Mouse (Mus musculus): Measurements from ENCODE around the gene Smap2. TPM values are rescaled to one million over a fixed set of nuclear protein-coding genes. Genes with fewer than 3 reads are reported as not detected.
A peak's percentile ranks its signal among the peaks of the same experiment; 100 is the strongest.

Smap2 gene
- polyA plus RNA-seq, 1 experiment from 2014 or later: 15.2 TPM

GRCm38 (mm10) chr4:120924554-120925299 lies 92.3 kb downstream of the Smap2 start, which contains the start of gene Exo5:
TSS of gene Exo5 (minus strand) at chr4:120925017.
- H3K27ac ChIP-seq (ENCODE audit: low read length): peak within 1 kb of the TSS; percentile 85
- 0 out of 2 replicates have a peak, but pooled peaks cover 4% of the 10 kb centered on the region for H3K4me1 ChIP-seq (ENCODE audit: control insufficient read depth, insufficient read depth, low read length)
- H3K36me3 ChIP-seq (ENCODE audit: control insufficient read depth, insufficient read depth, low read length): peaks cover 19% of the 10 kb centered on the region
- peak within 1 kb of the TSS; percentile 72 for H3K9ac ChIP-seq (replicated peaks; ENCODE audit: low read depth, low read length)
- ATAC-seq (ENCODE audit: insufficient number of reproducible peaks, insufficient read depth, low FRiP score, low read depth): peak; percentile 99
- H3K4me2 ChIP-seq (replicated peaks; ENCODE audit: low read depth, low read length): peak within 1 kb of the TSS; percentile 54
- H3K9me3 ChIP-seq (ENCODE audit: control insufficient read depth, low read depth, low read length): peaks cover 6% of the 10 kb centered on the region; the same call in 1 of the 2 replicates
- WGBS: under 1% methylated on average over 33 of the region's 33 CpGs
- H3K27me3 ChIP-seq (ENCODE audit: control insufficient read depth, insufficient read depth, low read length): no peaks in the 10 kb centered on the region
- peak within 1 kb of the TSS; percentile 73 for H3K4me3 ChIP-seq (ENCODE audit: low read depth, low read length)

GRCm38 (mm10) chr4:120921461-120921860 lies 95.6 kb downstream of the Smap2 start:
- 92% methylated on average over 8 of the region's 8 CpGs for WGBS
- H3K27ac ChIP-seq (ENCODE audit: low read length): no peak overlapping the region
- H3K4me3 ChIP-seq (ENCODE audit: low read depth, low read length): no peak overlapping the region
- no peak overlapping the region for H3K9ac ChIP-seq (replicated peaks; ENCODE audit: low read depth, low read length)
- H3K27me3 ChIP-seq (ENCODE audit: control insufficient read depth, insufficient read depth, low read length): no peaks in the 10 kb centered on the region
- H3K4me2 ChIP-seq (replicated peaks; ENCODE audit: low read depth, low read length): no peak overlapping the region
- no peak for ATAC-seq (ENCODE audit: insufficient number of reproducible peaks, insufficient read depth, low FRiP score, low read depth)
- peaks cover 6% of the 10 kb centered on the region; the same call in 1 of the 2 replicates for H3K9me3 ChIP-seq (ENCODE audit: control insufficient read depth, low read depth, low read length)
- peaks cover 19% of the 10 kb centered on the region for H3K36me3 ChIP-seq (ENCODE audit: control insufficient read depth, insufficient read depth, low read length)
- H3K4me1 ChIP-seq (ENCODE audit: control insufficient read depth, insufficient read depth, low read length): 0 out of 2 replicates have a peak, but pooled peaks cover 4% of the 10 kb centered on the region

Small RNAs within 50 kb of the gene (microRNA-seq; reads per million reads assigned to microRNA genes)
- gene Mir7015: not detected

Other genes with a start within 250 kb of the Smap2 start
- 102 and 108 TPM in 2 replicates for gene Nfyc, start 185.7 kb downstream of the Smap2 start, polyA plus RNA-seq (2014; fragmentation: Nextera tagmentation; extraction: Ambion mirVana)
- gene Rims3, start 162.4 kb downstream of the Smap2 start, polyA plus RNA-seq (2014; fragmentation: Nextera tagmentation; extraction: Ambion mirVana): 0.88 and 1.7 TPM in 2 replicates
- gene Exo5, start 92.2 kb downstream of the Smap2 start, polyA plus RNA-seq (2014; fragmentation: Nextera tagmentation; extraction: Ambion mirVana): 23.5 and 25.2 TPM in 2 replicates
- gene Zfp69, start 65.5 kb downstream of the Smap2 start, polyA plus RNA-seq (2014; fragmentation: Nextera tagmentation; extraction: Ambion mirVana): 6.4 and 6.5 TPM in 2 replicates
- gene Col9a2, start 22.1 kb upstream of the Smap2 start, polyA plus RNA-seq (2014; fragmentation: Nextera tagmentation; extraction: Ambion mirVana): 8.1 and 9.9 TPM in 2 replicates
- gene Zmpste24, start 81.0 kb upstream of the Smap2 start, polyA plus RNA-seq (2014; fragmentation: Nextera tagmentation; extraction: Ambion mirVana): 25.2 and 26.2 TPM in 2 replicates
- not detected in 2 replicates for gene Tmco2, start 92.0 kb upstream of the Smap2 start, polyA plus RNA-seq (2014; fragmentation: Nextera tagmentation; extraction: Ambion mirVana)
- gene Rlf, start 197.8 kb upstream of the Smap2 start, polyA plus RNA-seq (2014; fragmentation: Nextera tagmentation; extraction: Ambion mirVana): 27.3 and 28.5 TPM in 2 replicates

Data from stomach, embryonic 14.5 days (tissue).